Mouse (Mus musculus) thymus, adult 2 months (tissue): Measurements from ENCODE around the gene Osbpl9. TPM values are rescaled to one million over a fixed set of nuclear protein-coding genes. Genes with fewer than 3 reads are reported as not detected.

ENCODE experiments used
- DNase-seq: peaks from one replicate; pipeline ENCODE4 v3.0.0; 2021
- H3K27ac ChIP-seq: fragments of 200-500 bp; 2 replicates; pipeline ENCODE4 v1.5.1; 2012; ENCODE audit warnings: low read length, control low read depth; ENCODE audit not compliant: control insufficient read depth, insufficient read depth
- H3K27me3 ChIP-seq: fragments of 200-500 bp; 2 replicates; pipeline ENCODE4 v1.6.1; 2012; ENCODE audit warnings: mild to moderate bottlenecking, low read length, moderate library complexity, mixed read lengths; ENCODE audit not compliant: control insufficient read depth, insufficient read depth
- H3K36me3 ChIP-seq: fragments of 200-500 bp; 2 replicates; pipeline ENCODE4 v1.6.1; 2012; ENCODE audit warnings: mild to moderate bottlenecking, low read length, moderate library complexity; ENCODE audit not compliant: control insufficient read depth, insufficient read depth
- H3K4me1 ChIP-seq: fragments of 200-500 bp; replicated peaks from 2 replicates; pipeline ENCODE4 v1.6.1; 2012; ENCODE audit warnings: low read length; ENCODE audit not compliant: control insufficient read depth, insufficient read depth
- H3K4me3 ChIP-seq: fragments of 200-500 bp; 2 replicates; pipeline ENCODE4 v1.5.1; 2012; ENCODE audit warnings: mild to moderate bottlenecking, low read length, control low read depth, moderate library complexity; ENCODE audit not compliant: control insufficient read depth, insufficient read depth
- CTCF ChIP-seq: fragments of 200-500 bp; IDR thresholded peaks from 2 replicates; pipeline ENCODE4 v1.5.1; 2012; ENCODE audit warnings: mild to moderate bottlenecking, control low read depth, low read length, moderate library complexity, borderline replicate concordance; ENCODE audit not compliant: control insufficient read depth, poor library complexity, insufficient read depth; ENCODE audit errors: extremely low read depth
- POLR2A ChIP-seq: fragments of 200-500 bp; IDR thresholded peaks from 2 replicates; pipeline ENCODE4 v1.6.1; 2012; ENCODE audit warnings: mild to moderate bottlenecking, low read length, control low read depth, moderate library complexity; ENCODE audit not compliant: control insufficient read depth, poor library complexity, insufficient read depth; ENCODE audit errors: extremely low read depth
- WGBS: fragments of 180-500 bp; shearing (Covaris S2); methylation state at CpG from one replicate; pipeline ENCODE4 v1.1.7; 2018; 5-methylcytosine and 5-hydroxymethylcytosine counted together
- polyA plus RNA-seq: library from polyadenylated mRNA; depleted of rRNA; stranded (reverse); fragments of >200 nt; gene quantifications from 2 replicates; pipeline ENCODE4 v1.2.3, GENCODE M21; 2012

Gene Osbpl9
- polyA plus RNA-seq, 1 experiment = 93.2 TPM

GRCm38 (mm10) chr4:109080118-109080517 is 122.0 kb downstream of the Osbpl9 start:
- no peak for DNase-seq
- no peak overlapping the region for H3K27ac ChIP-seq
- no peak overlapping the region for H3K4me3 ChIP-seq
- H3K36me3 ChIP-seq = peaks cover 24% of the 10 kb centered on the region; the same call in 1 of the 2 replicates
- H3K27me3 ChIP-seq = no peaks in the 10 kb centered on the region
- H3K4me1 ChIP-seq = no peaks in the 10 kb centered on the region
- 91% methylated on average over 5 of the region's 5 CpGs for WGBS
- TF ChIP-seq POLR2A = no peak
- TF ChIP-seq CTCF = no peak

GRCm38 (mm10) chr4:109079676-109080075 is 122.4 kb downstream of the Osbpl9 start:
- H3K36me3 ChIP-seq = peaks cover 24% of the 10 kb centered on the region; the same call in 1 of the 2 replicates
- H3K27ac ChIP-seq = no peak overlapping the region
- no peak for TF ChIP-seq POLR2A
- no peak for TF ChIP-seq CTCF
- peak; percentile 23 for DNase-seq
- 57% methylated on average over 3 of the region's 3 CpGs for WGBS
- no peaks in the 10 kb centered on the region for H3K4me1 ChIP-seq
- no peaks in the 10 kb centered on the region for H3K27me3 ChIP-seq
- H3K4me3 ChIP-seq = no peak overlapping the region

- Histone ChIP-seq H3K27me3 (no peaks in the 10 kb centered on the region), H3K27ac (no peak overlapping the region), H3K4me1 (no peaks in the 10 kb centered on the region), H3K4me3 (no peak overlapping the region), H3K36me3 (peaks cover 24% of the 10 kb centered on the region; the same call in 1 of the 2 replicates)
- 93% methylated on average over 7 of the region's 7 CpGs for WGBS
- TF ChIP-seq POLR2A (no peak), CTCF (no peak)
- no peak for DNase-seq
Measured at GRCm38 (mm10) chr4:109078941-109079340, 123.1 kb downstream of the Osbpl9 start.

GRCm38 (mm10) chr4:109073296-109073695 is 128.8 kb downstream of the Osbpl9 start:
- 95% methylated on average over 3 of the region's 3 CpGs for WGBS
- Histone ChIP-seq H3K4me3 (no peak overlapping the region), H3K27me3 (no peaks in the 10 kb centered on the region), H3K36me3 (peaks cover 24% of the 10 kb centered on the region; the same call in 1 of the 2 replicates), H3K27ac (no peak overlapping the region), H3K4me1 (no peaks in the 10 kb centered on the region)
- no peak for DNase-seq
- no peak for TF ChIP-seq CTCF
- TF ChIP-seq POLR2A = no peak

GRCm38 (mm10) chr4:109072891-109073290 is 129.2 kb downstream of the Osbpl9 start:
- Histone ChIP-seq H3K4me3 (no peak overlapping the region), H3K36me3 (peaks cover 24% of the 10 kb centered on the region; the same call in 1 of the 2 replicates), H3K27ac (no peak overlapping the region), H3K27me3 (no peaks in the 10 kb centered on the region), H3K4me1 (no peaks in the 10 kb centered on the region)
- no peak for DNase-seq
- TF ChIP-seq POLR2A = no peak
- 96% methylated on average over 6 of the region's 6 CpGs for WGBS

- TF ChIP-seq POLR2A = no peak
- no peak for TF ChIP-seq CTCF
- no peak for DNase-seq
- Histone ChIP-seq H3K27me3 (no peaks in the 10 kb centered on the region), H3K4me3 (no peak overlapping the region), H3K27ac (no peak overlapping the region), H3K4me1 (no peaks in the 10 kb centered on the region), H3K36me3 (peaks cover 63% of the 10 kb centered on the region)
- 96% methylated on average over 5 of the region's 5 CpGs for WGBS
Measured at GRCm38 (mm10) chr4:109065714-109066113, 136.4 kb downstream of the Osbpl9 start.

- H3K27ac ChIP-seq = no peak overlapping the region
- WGBS = 97% methylated on average over 6 of the region's 6 CpGs
- H3K4me3 ChIP-seq = no peak overlapping the region
- H3K4me1 ChIP-seq = no peaks in the 10 kb centered on the region
- no peak for DNase-seq
- no peak for TF ChIP-seq CTCF
- no peak for TF ChIP-seq POLR2A
- H3K36me3 ChIP-seq = peaks cover 63% of the 10 kb centered on the region
- H3K27me3 ChIP-seq = no peaks in the 10 kb centered on the region
Measured at GRCm38 (mm10) chr4:109064941-109065340, 137.1 kb downstream of the Osbpl9 start.
